Mouse (Mus musculus) layer of hippocampus, adult 2 months (tissue): Measurements from ENCODE around the gene Ugt1a1. TPM values are rescaled to one million over a fixed set of nuclear protein-coding genes. Genes with fewer than 3 reads are reported as not detected.
"Not testable (repeated sequence)": the region's sequence is repeated elsewhere in the genome, so short reads cannot be mapped to it uniquely, and the experiment has no call there.

Experiments used
- DNase-seq, 2 experiments: peaks; one replicate each; pipeline ENCODE4 v3.0.0; 2022; ENCODE audit warnings: low spot score in 2 of 2
- H3K27ac ChIP-seq: fragments of 200-600 bp; 2 replicates; pipeline ENCODE4 v1.8.1; 2022
- H3K4me3 ChIP-seq: fragments of 200-600 bp; 2 replicates; pipeline ENCODE4 v1.8.1; 2022; ENCODE audit warnings: mild to moderate bottlenecking
- CTCF ChIP-seq: fragments of 200-600 bp; conservative IDR thresholded peaks from 2 replicates; pipeline ENCODE4 v1.8.1; 2022; ENCODE audit warnings: antibody characterized with exemption, mild to moderate bottlenecking, moderate library complexity
- total RNA-seq, 2 experiments: library from RNA; stranded (reverse); gene quantifications; 2 replicates each; pipeline ENCODE4 v1.2.3; 2021

Ugt1a1 gene
- total RNA-seq, 2 experiments from 2014 or later: not detected

DNA sequence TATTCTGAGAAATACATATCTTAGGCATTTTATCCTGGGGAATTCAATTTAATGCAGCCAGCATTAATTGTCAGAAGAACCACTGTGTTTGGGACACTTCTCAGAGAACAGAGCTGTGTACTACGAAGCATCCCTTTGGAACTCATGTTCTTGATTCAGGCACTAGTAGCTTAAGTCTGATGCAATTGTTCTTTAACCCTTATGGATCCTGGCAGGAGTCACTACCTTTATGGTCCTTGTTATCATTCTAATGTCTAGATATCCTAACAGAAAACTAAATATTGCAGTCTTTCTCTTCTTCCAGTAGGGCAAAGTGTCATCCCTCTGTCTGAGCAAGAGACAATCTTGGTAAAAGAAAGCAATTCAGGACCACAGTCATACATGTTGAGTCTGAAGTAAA, 1.3 kb downstream of the Ugt1a1 start:
- no peak for DNase-seq
- no peak for TF ChIP-seq CTCF

DNA sequence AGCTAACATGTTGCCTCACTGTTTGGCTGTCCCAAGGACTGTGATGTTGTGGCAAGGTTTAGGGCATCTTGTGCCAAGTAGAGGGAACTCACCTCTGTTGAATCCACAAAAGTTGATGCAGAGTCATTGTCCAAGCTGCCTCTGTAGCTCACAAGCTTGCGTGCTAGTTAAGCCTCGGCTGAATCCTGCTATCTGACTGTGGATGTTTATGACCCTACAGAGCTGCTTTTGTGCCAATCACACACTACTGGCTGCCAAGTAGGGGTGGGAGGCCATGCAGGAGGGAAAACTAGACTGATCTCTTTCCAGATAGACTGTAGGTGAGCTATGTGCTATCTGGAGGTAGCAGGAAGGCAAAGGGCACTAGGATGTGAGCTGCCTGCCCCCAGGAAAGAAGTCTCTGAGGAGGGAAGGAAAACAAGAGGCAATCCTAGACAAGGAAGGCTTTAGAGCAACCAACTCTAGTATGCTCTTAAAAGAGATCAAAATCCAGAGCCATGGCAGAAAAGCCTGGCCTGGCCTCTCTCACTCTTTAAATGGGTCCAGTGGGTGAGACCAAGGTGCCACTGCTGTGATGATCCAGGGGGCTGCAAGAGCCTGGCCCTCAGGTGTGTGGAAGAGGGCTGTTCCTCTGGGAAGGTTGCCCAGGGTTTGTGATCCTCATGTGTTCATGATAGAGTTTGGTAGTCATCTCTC, 2.2 kb downstream of the Ugt1a1 start:
- no peak for DNase-seq
- TF ChIP-seq CTCF: no peak
- Histone ChIP-seq H3K4me3 (no peak overlapping the region), H3K27ac (no peak overlapping the region)

More for the DNA sequence above, 1.3 kb downstream of the Ugt1a1 start:
- Histone ChIP-seq H3K27ac (no peak overlapping the region), H3K4me3 (no peak overlapping the region)

DNA sequence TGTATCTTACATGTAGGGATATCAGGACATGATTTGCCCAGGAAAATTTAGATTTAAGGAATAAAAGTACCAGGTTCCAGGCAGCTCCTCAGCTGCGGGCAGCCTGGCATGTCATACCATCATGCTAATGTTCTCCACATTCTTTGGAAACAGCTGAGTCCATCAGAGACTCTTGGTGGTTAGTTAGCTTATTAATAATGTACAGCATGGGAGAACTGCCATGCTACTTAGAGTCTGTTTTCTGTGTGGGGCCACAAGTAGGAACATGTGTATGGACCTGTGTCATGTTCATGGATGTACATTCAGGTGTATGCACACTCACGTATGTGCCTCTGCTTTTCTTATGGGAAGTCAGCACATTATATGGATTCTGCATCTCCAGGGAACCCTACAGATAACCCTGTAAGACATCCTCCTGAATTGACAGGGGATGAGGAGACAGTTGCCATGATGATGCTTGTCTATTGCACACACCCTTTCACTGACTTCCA, 2.7 kb downstream of the Ugt1a1 start:
- Histone ChIP-seq H3K27ac (no peak overlapping the region), H3K4me3 (no peak overlapping the region)
- TF ChIP-seq CTCF: no peak
- DNase-seq: no peak

GRCm38 (mm10) chr1:88215466-88216380, 4.0 kb downstream of the Ugt1a1 start:
- no peak for TF ChIP-seq CTCF
- DNase-seq: no peak
- H3K4me3 ChIP-seq: no peak overlapping the region
- H3K27ac ChIP-seq: no peak overlapping the region

DNA sequence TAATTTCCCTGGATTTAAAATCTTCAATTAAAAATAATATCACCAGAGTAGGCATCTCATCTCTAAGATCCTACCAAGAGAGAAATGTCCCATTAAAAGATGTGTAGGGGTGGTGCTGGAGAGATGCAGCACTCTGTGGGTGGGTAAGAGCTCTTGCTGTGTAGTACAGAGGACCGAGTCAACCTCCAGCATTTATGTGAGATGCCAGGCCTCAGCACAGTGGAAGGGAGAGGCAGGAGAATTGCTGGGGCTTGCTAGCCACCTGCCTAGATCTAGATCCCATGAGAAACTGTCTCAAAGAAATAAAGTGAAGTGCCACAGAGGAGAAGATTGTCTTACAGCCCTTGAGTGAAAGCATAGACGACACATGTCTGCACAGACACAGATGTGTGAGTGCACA, 4.8 kb downstream of the Ugt1a1 start:
- Histone ChIP-seq H3K4me3 (no peak overlapping the region), H3K27ac (no peak overlapping the region)
- TF ChIP-seq CTCF: no peak
- DNase-seq: no peak

DNA sequence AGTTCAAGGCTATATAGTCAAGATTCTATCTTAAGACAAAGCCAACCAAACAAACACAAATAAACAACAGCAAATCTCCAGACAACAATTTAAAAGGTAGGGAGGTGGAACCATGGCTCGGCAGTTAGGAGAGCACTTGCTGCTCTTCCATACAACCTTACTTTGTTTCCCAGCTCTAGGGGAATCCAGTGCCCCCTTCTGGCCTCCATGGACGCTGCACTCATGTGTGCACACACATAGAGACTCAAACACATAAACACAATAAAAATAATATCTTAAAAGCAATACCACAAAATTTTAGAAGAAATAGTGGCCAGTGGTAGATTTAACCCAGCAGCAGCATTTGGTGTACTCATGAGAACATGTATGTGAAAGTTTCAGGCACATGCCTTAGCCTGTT, 5.4 kb downstream of the Ugt1a1 start:
- DNase-seq: no peak
- Histone ChIP-seq H3K27ac (no peak overlapping the region), H3K4me3 (no peak overlapping the region)
- TF ChIP-seq CTCF: peak; percentile 50

DNA sequence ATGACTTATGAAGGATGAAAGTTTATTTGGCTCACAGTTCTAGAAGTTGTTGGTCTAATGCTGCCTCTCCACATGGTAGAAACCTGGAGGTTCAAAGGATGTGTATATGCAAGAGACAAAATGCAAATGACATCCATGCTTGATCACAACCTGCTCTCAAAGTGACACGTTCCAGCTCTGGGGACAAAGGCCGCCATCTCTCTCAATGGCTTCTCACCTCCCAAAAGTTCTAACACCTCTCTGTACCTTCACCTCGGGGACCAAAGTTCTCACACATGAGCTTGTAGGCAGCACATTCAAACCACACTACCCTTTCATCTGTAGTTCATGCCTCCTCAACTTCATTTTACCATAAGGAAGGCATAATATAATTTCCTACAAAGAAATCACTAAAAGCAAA, 5.8 kb downstream of the Ugt1a1 start:
- H3K27ac ChIP-seq: no peak overlapping the region
- TF ChIP-seq CTCF: no peak
- no peak for DNase-seq
- no peak overlapping the region for H3K4me3 ChIP-seq

GRCm38 (mm10) chr1:88218051-88218450, 6.3 kb downstream of the Ugt1a1 start:
- TF ChIP-seq CTCF: no peak
- peak in 1 of 2 experiments; percentile 12 for DNase-seq
- Histone ChIP-seq H3K27ac (no peak overlapping the region), H3K4me3 (no peak overlapping the region)

DNA sequence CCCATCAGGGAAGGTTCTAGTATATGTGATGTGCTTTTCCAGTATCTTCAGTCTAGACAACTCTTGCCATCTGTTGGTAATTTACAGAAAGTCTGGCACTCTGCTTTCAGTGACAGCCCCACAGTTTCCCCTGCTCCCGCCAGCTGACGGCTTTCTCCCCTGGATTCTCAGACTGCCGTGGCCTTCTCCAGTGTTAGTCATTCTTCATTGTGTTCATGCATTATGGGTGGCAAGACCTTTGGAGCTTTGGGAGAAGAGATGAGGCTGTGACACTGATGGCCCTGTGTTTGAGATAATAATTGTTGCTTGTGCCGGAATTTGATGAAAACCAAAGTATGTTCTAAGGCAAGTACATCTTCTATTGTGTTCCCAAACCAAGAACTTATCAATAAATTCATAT, 6.8 kb downstream of the Ugt1a1 start:
- TF ChIP-seq CTCF: no peak
- Histone ChIP-seq H3K27ac (no peak overlapping the region), H3K4me3 (no peak overlapping the region)
- no peak for DNase-seq

DNA sequence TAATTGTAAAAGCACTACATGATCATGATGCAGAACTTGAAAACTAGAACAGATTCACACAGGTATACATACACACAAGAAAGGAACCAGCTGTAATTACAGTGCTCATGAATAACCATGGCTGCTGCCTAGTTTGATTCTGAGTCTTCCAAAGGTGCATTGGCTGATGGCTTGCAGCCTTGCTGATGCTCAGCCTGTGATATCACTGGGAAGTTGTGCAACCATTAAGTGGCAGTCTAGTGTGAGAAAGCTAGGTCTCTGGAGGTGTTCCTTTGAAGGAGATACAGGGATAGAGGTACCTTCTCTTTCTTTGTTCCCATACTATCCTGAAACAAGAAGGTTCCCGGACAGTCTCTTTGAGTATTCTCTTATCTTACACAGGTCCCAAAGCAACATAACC, 7.3 kb downstream of the Ugt1a1 start:
- no peak overlapping the region for H3K4me3 ChIP-seq
- no peak for DNase-seq

DNA sequence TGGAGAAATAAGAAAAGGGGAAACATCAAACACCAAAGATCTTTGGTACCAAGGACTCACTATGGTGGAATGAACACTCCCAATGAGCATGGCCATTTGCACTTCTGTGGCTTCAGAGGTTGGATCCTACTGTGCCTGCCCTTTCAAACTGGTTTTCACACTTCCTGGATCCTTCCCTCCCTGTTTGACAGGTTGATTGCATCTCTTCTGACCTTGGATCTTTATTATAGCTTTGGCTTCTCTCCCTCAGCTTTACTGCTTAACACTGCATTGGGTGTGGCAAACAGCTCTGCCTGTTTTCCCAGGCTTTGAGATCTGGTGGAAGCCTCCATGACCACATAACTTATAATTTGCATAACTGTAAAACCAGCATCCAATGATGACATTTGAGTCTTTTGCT, 8.6 kb downstream of the Ugt1a1 start:
- Histone ChIP-seq H3K4me3 (no peak overlapping the region), H3K27ac (no peak overlapping the region)
- no peak for DNase-seq
- TF ChIP-seq CTCF: no peak

More for the DNA sequence above, 7.3 kb downstream of the Ugt1a1 start:
- no peak overlapping the region for H3K27ac ChIP-seq
- TF ChIP-seq CTCF: no peak

DNA sequence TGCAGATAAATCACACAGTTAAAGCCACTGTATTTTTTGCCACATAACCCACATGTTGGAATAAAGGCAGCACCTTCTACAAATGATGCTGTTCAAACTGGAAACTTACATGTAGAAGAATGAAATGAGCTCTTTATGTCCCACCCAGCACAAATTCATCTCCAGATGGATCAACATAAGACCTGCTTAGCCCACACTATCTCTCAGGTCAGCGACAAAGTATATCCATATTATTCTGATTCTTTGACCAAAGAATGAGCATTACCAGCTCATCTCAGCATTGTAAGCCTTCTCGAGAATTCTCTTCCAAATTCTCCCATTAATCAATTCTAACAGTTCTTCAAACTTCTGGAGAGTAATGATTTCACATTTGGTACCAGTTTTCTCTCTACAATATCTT, 10.5 kb downstream of the Ugt1a1 start:
- no peak overlapping the region for H3K4me3 ChIP-seq
- DNase-seq: no peak
- no peak for TF ChIP-seq CTCF
- H3K27ac ChIP-seq: no peak overlapping the region

GRCm38 (mm10) chr1:88223011-88223515, 11.3 kb downstream of the Ugt1a1 start:
- DNase-seq, H3K27ac ChIP-seq, H3K4me3 ChIP-seq: not testable (repeated sequence)
